In genomic region chr6:43666611-43667400, GRCm38 (mm10) we compare ENCODE assay signal across 8 mouse cellular contexts. TPM values are rescaled to one million over a fixed set of nuclear protein-coding genes. Genes with fewer than 3 reads are reported as not detected.
DNase-seq lines count a peak whose midpoint lies in the region; ATAC-seq and TF ChIP-seq lines count a peak whose summit lies in the region.

No protein-coding gene starts in this region.

- peak overlapping the region; percentile 62 for H3K9ac ChIP-seq in hindbrain, embryonic 14.5 days
- peak overlapping the region; percentile 88 for H3K9ac ChIP-seq in midbrain, embryonic 15.5 days

- no peak for TF ChIP-seq POLR2A in kidney, adult 2 months (IDR thresholded peaks at IDR 0.05; ENCODE audit: low read depth, low read length)

- 0 out of 2 replicates have a peak, but pooled peaks cover 5% of the 10 kb centered on the region for H3K9me3 ChIP-seq in hindbrain, embryonic 14.5 days (ENCODE audit: control insufficient read depth, low read length)
- no peaks in the 10 kb centered on the region for H3K9me3 ChIP-seq in midbrain, embryonic 15.5 days

- no peak for TF ChIP-seq CTCF in kidney, adult 2 months (conservative IDR thresholded peaks at IDR 0.05; ENCODE audit: insufficient read depth, insufficient read length, low read depth, low read length)

- no peak for DNase-seq in kidney, adult 2 months
- no peak for DNase-seq in kidney, adult 9 months
- peak; percentile 32 for DNase-seq in hindbrain, embryonic 14.5 days (ENCODE audit: low spot score)
- no peak for DNase-seq in left cerebral cortex, postnatal 10 days (ENCODE audit: extremely low spot score in 1 of 2, low spot score in 2 of 2)
- DNase-seq in right cerebral cortex, postnatal 25 days, result no peak
- no peak for DNase-seq in adrenal gland, adult 8-10 months

- intact Hi-C loops in left cerebral cortex, postnatal 10 days (cut with DNase I), result loop anchor here (5.0 kb wide), 1 partner anchor 1725 kb away; no protein-coding TSS in a partner anchor

- no peak overlapping the region; the same call in 1 of the 2 replicates for H3K4me3 ChIP-seq in kidney, adult 2 months (ENCODE audit: insufficient read depth, low read depth, low read length)
- peak overlapping the region; percentile 56 for H3K4me3 ChIP-seq in brown adipose tissue, adult 24 weeks (ENCODE audit: insufficient read depth, low read depth, low read length)
- H3K4me3 ChIP-seq in hindbrain, embryonic 14.5 days (replicated peaks; ENCODE audit: low read length), result peak overlapping the region; percentile 54
- peak overlapping the region; percentile 68 for H3K4me3 ChIP-seq in midbrain, embryonic 15.5 days

- peak overlapping the region; percentile 78 for H3K27ac ChIP-seq in kidney, adult 2 months (ENCODE audit: insufficient read depth, low read depth, low read length)
- H3K27ac ChIP-seq in brown adipose tissue, adult 24 weeks (replicated peaks; ENCODE audit: low read depth, low read length), result no peak overlapping the region
- H3K27ac ChIP-seq in hindbrain, embryonic 14.5 days, result peak overlapping the region; percentile 97
- H3K27ac ChIP-seq in midbrain, embryonic 15.5 days, result peak overlapping the region; percentile 94

- ATAC-seq in hindbrain, embryonic 14.5 days (ENCODE audit: low FRiP score), result 0 out of 2 replicates have a peak, but pooled peaks have one; percentile 0
- peak; percentile 18 for ATAC-seq in midbrain, embryonic 15.5 days (replicated peaks)

- no peaks in the 10 kb centered on the region for H3K27me3 ChIP-seq in kidney, adult 2 months (replicated peaks; ENCODE audit: control insufficient read depth, insufficient read depth, low read length)
- H3K27me3 ChIP-seq in hindbrain, embryonic 14.5 days (ENCODE audit: control insufficient read depth, insufficient read depth, low read length), result no peaks in the 10 kb centered on the region
- H3K27me3 ChIP-seq in midbrain, embryonic 15.5 days (replicated peaks), result no peaks in the 10 kb centered on the region

- H3K4me2 ChIP-seq in hindbrain, embryonic 14.5 days (replicated peaks), result peak overlapping the region; percentile 65
- H3K4me2 ChIP-seq in midbrain, embryonic 15.5 days, result peak overlapping the region; percentile 61

- H3K36me3 ChIP-seq in kidney, adult 2 months (ENCODE audit: control insufficient read depth, insufficient read depth, low read length), result no peaks in the 10 kb centered on the region
- no peaks in the 10 kb centered on the region for H3K36me3 ChIP-seq in hindbrain, embryonic 14.5 days (replicated peaks; ENCODE audit: control insufficient read depth, insufficient read depth)
- H3K36me3 ChIP-seq in midbrain, embryonic 15.5 days (replicated peaks), result no peaks in the 10 kb centered on the region

- WGBS in kidney, adult 2 months, result 78% methylated on average over 7 of the region's 7 CpGs
- 88% methylated on average over 7 of the region's 7 CpGs for WGBS in hindbrain, embryonic 14.5 days
- WGBS in midbrain, embryonic 15.5 days, result 85% methylated on average over 7 of the region's 7 CpGs

- peaks cover 3% of the 10 kb centered on the region; the same call in 1 of the 2 replicates for H3K4me1 ChIP-seq in kidney, adult 2 months (ENCODE audit: control insufficient read depth, insufficient read depth, low read length)
- peaks cover 2% of the 10 kb centered on the region; the same call in 1 of the 2 replicates for H3K4me1 ChIP-seq in brown adipose tissue, adult 24 weeks (ENCODE audit: control insufficient read depth, insufficient read depth, insufficient read length, low read length)
- 0 out of 2 replicates have a peak, but pooled peaks cover 4% of the 10 kb centered on the region for H3K4me1 ChIP-seq in hindbrain, embryonic 14.5 days (replicated peaks; ENCODE audit: control insufficient read depth, insufficient read depth, low read length)
- H3K4me1 ChIP-seq in midbrain, embryonic 15.5 days, result peaks cover 10% of the 10 kb centered on the region

RNA-seq across cellular contexts. Expression of gene Tpk1, which starts 0.7 kb away (rescaled TPM):
- 33.1 and 35.9 TPM in 2 replicates for polyA plus RNA-seq in kidney, adult 2 months (2012; rRNA removed)
- polyA plus RNA-seq in brown adipose tissue, adult 24 weeks (2012; ENCODE audit: insufficient read depth, insufficient read length, missing spikeins), result 5.0 TPM in 2 replicates
- 5.1 and 5.3 TPM in 2 replicates for polyA plus RNA-seq in hindbrain, embryonic 14.5 days (2014; fragmentation: Nextera tagmentation; extraction: Ambion mirVana)
- 5.7 and 6.1 TPM in 2 replicates for polyA plus RNA-seq in midbrain, embryonic 15.5 days (2015; fragmentation: Nextera tagmentation; extraction: Ambion mirVana)
- total RNA-seq in left cerebral cortex, postnatal 10 days (2021), result 1 to 10 TPM; 3.1 to 5.5 TPM
- 10 to 100 TPM; 12.2 to 20.4 (median 18.6) TPM for total RNA-seq in adrenal gland, adult 8-10 months (2022)
